Mouse (Mus musculus): ENCODE results near the gene Art5. TPM values are rescaled to one million over a fixed set of nuclear protein-coding genes. Genes with fewer than 3 reads are reported as not detected.
A peak's percentile ranks its signal among the peaks of the same experiment; 100 is the strongest.

Art5 gene
- total and polyA plus RNA-seq, 2 experiments from 2014 or later = 3.5 to 3.6 TPM

GRCm38 (mm10) chr7:102100868-102101267 lies 8.4 kb downstream of the Art5 start:
- Histone ChIP-seq H3K27me3 (ENCODE audit: control insufficient read depth, insufficient read depth, low read length) (no peaks in the 10 kb centered on the region), H3K4me3 (ENCODE audit: low read depth, low read length) (no peak overlapping the region), H3K27ac (ENCODE audit: low read depth) (peak overlapping the region; percentile 44), H3K4me2 (ENCODE audit: low read depth, low read length) (no peak overlapping the region), H3K9me3 (replicated peaks; ENCODE audit: control insufficient read depth, low read length) (no peaks in the 10 kb centered on the region), H3K4me1 (ENCODE audit: control insufficient read depth, insufficient read depth) (peaks cover 17% of the 10 kb centered on the region), H3K36me3 (replicated peaks; ENCODE audit: control insufficient read depth, insufficient read depth, low read length) (no peaks in the 10 kb centered on the region), H3K9ac (replicated peaks; ENCODE audit: low read depth, low read length) (no peak overlapping the region)
- TF ChIP-seq EP300 (IDR thresholded peaks at IDR 0.05; ENCODE audit: low read depth) = no peak
- no peak for TF ChIP-seq CTCF (IDR thresholded peaks at IDR 0.05; ENCODE audit: low read depth)
- ATAC-seq (ENCODE audit: insufficient read depth, low read depth) (no peak), DNase-seq (ENCODE audit: low spot score) (no peak)
- 67% methylated on average over 5 of the region's 5 CpGs for WGBS

GRCm38 (mm10) chr7:102099760-102100661 lies 9.3 kb downstream of the Art5 start:
- DNase-seq (ENCODE audit: low spot score) (peak; percentile 63), ATAC-seq (ENCODE audit: insufficient read depth, low read depth) (peak; percentile 68)
- TF ChIP-seq EP300 (IDR thresholded peaks at IDR 0.05; ENCODE audit: low read depth) (no peak), CTCF (IDR thresholded peaks at IDR 0.05; ENCODE audit: low read depth) (no peak)
- peaks cover 17% of the 10 kb centered on the region for H3K4me1 ChIP-seq (ENCODE audit: control insufficient read depth, insufficient read depth)
- no peaks in the 10 kb centered on the region for H3K36me3 ChIP-seq (replicated peaks; ENCODE audit: control insufficient read depth, insufficient read depth, low read length)
- peak overlapping the region; percentile 34 for H3K4me3 ChIP-seq (ENCODE audit: low read depth, low read length)
- H3K9ac ChIP-seq (replicated peaks; ENCODE audit: low read depth, low read length) = 0 out of 2 replicates have a peak overlapping the region, but pooled peaks have one; percentile 0
- peak overlapping the region; percentile 65 for H3K4me2 ChIP-seq (ENCODE audit: low read depth, low read length)
- 5% methylated on average over 30 of the region's 30 CpGs for WGBS
- H3K27me3 ChIP-seq (ENCODE audit: control insufficient read depth, insufficient read depth, low read length) = no peaks in the 10 kb centered on the region
- peak overlapping the region; percentile 44 for H3K27ac ChIP-seq (ENCODE audit: low read depth)
- H3K9me3 ChIP-seq (replicated peaks; ENCODE audit: control insufficient read depth, low read length) = no peaks in the 10 kb centered on the region

- Histone ChIP-seq H3K4me3 (ENCODE audit: low read depth, low read length) (no peak overlapping the region), H3K36me3 (replicated peaks; ENCODE audit: control insufficient read depth, insufficient read depth, low read length) (peaks cover 16% of the 10 kb centered on the region), H3K27me3 (ENCODE audit: control insufficient read depth, insufficient read depth, low read length) (no peaks in the 10 kb centered on the region), H3K9ac (replicated peaks; ENCODE audit: low read depth, low read length) (no peak overlapping the region), H3K27ac (ENCODE audit: low read depth) (no peak overlapping the region), H3K4me2 (ENCODE audit: low read depth, low read length) (no peak overlapping the region), H3K9me3 (replicated peaks; ENCODE audit: control insufficient read depth, low read length) (no peaks in the 10 kb centered on the region), H3K4me1 (ENCODE audit: control insufficient read depth, insufficient read depth) (no peaks in the 10 kb centered on the region)
- TF ChIP-seq CTCF (IDR thresholded peaks at IDR 0.05; ENCODE audit: low read depth) (no peak), EP300 (IDR thresholded peaks at IDR 0.05; ENCODE audit: low read depth) (no peak)
- DNase-seq (ENCODE audit: low spot score) = no peak
- ATAC-seq (ENCODE audit: insufficient read depth, low read depth) = no peak
- WGBS = 80% methylated on average over 4 of the region's 4 CpGs
These were observed 22.0 kb downstream of the Art5 start for GRCm38 (mm10) chr7:102087336-102087735.

GRCm38 (mm10) chr7:102084041-102084696 lies 25.1 kb downstream of the Art5 start:
- no peaks in the 10 kb centered on the region for H3K27me3 ChIP-seq (ENCODE audit: control insufficient read depth, insufficient read depth, low read length)
- no peak overlapping the region for H3K9ac ChIP-seq (replicated peaks; ENCODE audit: low read depth, low read length)
- no peak overlapping the region for H3K4me3 ChIP-seq (ENCODE audit: low read depth, low read length)
- DNase-seq (ENCODE audit: low spot score) (no peak), ATAC-seq (ENCODE audit: insufficient read depth, low read depth) (no peak)
- no peaks in the 10 kb centered on the region for H3K9me3 ChIP-seq (replicated peaks; ENCODE audit: control insufficient read depth, low read length)
- H3K4me1 ChIP-seq (ENCODE audit: control insufficient read depth, insufficient read depth) = no peaks in the 10 kb centered on the region
- H3K36me3 ChIP-seq (replicated peaks; ENCODE audit: control insufficient read depth, insufficient read depth, low read length) = peaks cover 45% of the 10 kb centered on the region
- H3K4me2 ChIP-seq (ENCODE audit: low read depth, low read length) = no peak overlapping the region
- TF ChIP-seq CTCF (IDR thresholded peaks at IDR 0.05; ENCODE audit: low read depth) (no peak), EP300 (IDR thresholded peaks at IDR 0.05; ENCODE audit: low read depth) (no peak)
- 80% methylated on average over 25 of the region's 26 CpGs for WGBS
- no peak overlapping the region for H3K27ac ChIP-seq (ENCODE audit: low read depth)

GRCm38 (mm10) chr7:102082816-102083215 lies 26.5 kb downstream of the Art5 start, which contains the start of gene Trpc2:
Trpc2 (plus strand) TSS chr7:102083116.
- 87% methylated on average over 5 of the region's 5 CpGs for WGBS
- no peak for DNase-seq (ENCODE audit: low spot score)
- Histone ChIP-seq H3K27me3 (ENCODE audit: control insufficient read depth, insufficient read depth, low read length) (no peaks in the 10 kb centered on the region), H3K4me3 (ENCODE audit: low read depth, low read length) (no peak within 1 kb of the TSS), H3K27ac (ENCODE audit: low read depth) (no peak within 1 kb of the TSS), H3K9me3 (replicated peaks; ENCODE audit: control insufficient read depth, low read length) (no peaks in the 10 kb centered on the region), H3K9ac (replicated peaks; ENCODE audit: low read depth, low read length) (no peak within 1 kb of the TSS), H3K4me1 (ENCODE audit: control insufficient read depth, insufficient read depth) (no peaks in the 10 kb centered on the region), H3K4me2 (ENCODE audit: low read depth, low read length) (no peak within 1 kb of the TSS), H3K36me3 (replicated peaks; ENCODE audit: control insufficient read depth, insufficient read depth, low read length) (peaks cover 52% of the 10 kb centered on the region)
- ATAC-seq (ENCODE audit: insufficient read depth, low read depth) = no peak
- TF ChIP-seq CTCF (IDR thresholded peaks at IDR 0.05; ENCODE audit: low read depth) = no peak
- TF ChIP-seq EP300 (IDR thresholded peaks at IDR 0.05; ENCODE audit: low read depth) = no peak

Measured in heart, postnatal 0 days (tissue).